Mouse (Mus musculus) stomach, postnatal 0 days (tissue): Measurements from ENCODE around the gene Hpn.

Source experiments
- CTCF ChIP-seq: IDR thresholded peaks from 2 replicates; pipeline ENCODE4 v1.5.1; 2016; ENCODE audit warnings: antibody characterized with exemption, low read depth, mild to moderate bottlenecking, moderate library complexity
- EP300 ChIP-seq: optimal IDR thresholded peaks from 2 replicates; pipeline ENCODE3; 2016; ENCODE audit warnings: antibody characterized with exemption

- TF ChIP-seq EP300 (no peak), CTCF (no peak)
These were observed at the start of gene Hpn for GRCm38 (mm10) chr7:31115182-31115581.
